Mouse (Mus musculus): ENCODE results near the gene Olfr1134.

GRCm38 (mm10) chr2:87658360-87658759 is at the start of gene Olfr1134:
- TF ChIP-seq CHD2 (IDR thresholded peaks at IDR 0.05; ENCODE audit: low read depth, low read length) = no peak
- no peak for TF ChIP-seq ZNF384 (IDR thresholded peaks at IDR 0.05; ENCODE audit: low read depth, low read length)
- no peak for TF ChIP-seq HCFC1 (IDR thresholded peaks at IDR 0.05; ENCODE audit: borderline replicate concordance, insufficient read depth, low read length)
- no peak for TF ChIP-seq ZC3H11A (IDR thresholded peaks at IDR 0.05; ENCODE audit: borderline replicate concordance, low read depth, low read length)
